Mouse (Mus musculus) gastrocnemius, adult 2 months (tissue): Measurements from ENCODE around the gene Gm11492. TPM values are rescaled to one million over a fixed set of nuclear protein-coding genes. Genes with fewer than 3 reads are reported as not detected.

Experiments used
- DNase-seq: peaks from one replicate; pipeline ENCODE4 v3.0.0; 2022
- H3K27ac ChIP-seq: fragments of 200-600 bp; 2 replicates; pipeline ENCODE4 v1.8.1; 2022; ENCODE audit warnings: mild to moderate bottlenecking
- H3K4me3 ChIP-seq: fragments of 200-600 bp; 2 replicates; pipeline ENCODE4 v1.8.1; 2022; ENCODE audit warnings: mild to moderate bottlenecking, moderate library complexity
- CTCF ChIP-seq: fragments of 200-600 bp; IDR thresholded peaks from 2 replicates; pipeline ENCODE4 v1.8.1; 2022; ENCODE audit warnings: antibody characterized with exemption, mild to moderate bottlenecking, moderate library complexity
- intact Hi-C: fragments of 180-260 bp; cut with DNase I; formaldehyde crosslinking; loops from one replicate; pipeline ENCODE4 v1.15.1; 2025
- total RNA-seq, 2 experiments: library from RNA; stranded (reverse); gene quantifications; 2 replicates each; pipeline ENCODE4 v1.2.3; 2021

Gene Gm11492
- total RNA-seq, 2 experiments from 2014 or later: not detected

GRCm38 (mm10) chr11:87568255-87568953 is 2.0 kb downstream of the Gm11492 start, which contains the start of gene Sept4:
TSS of gene Sept4 (plus strand) at chr11:87568903.
- intact Hi-C loops: no loop called here
- no peak for TF ChIP-seq CTCF
- H3K27ac ChIP-seq: no peak within 1 kb of the TSS

DNA sequence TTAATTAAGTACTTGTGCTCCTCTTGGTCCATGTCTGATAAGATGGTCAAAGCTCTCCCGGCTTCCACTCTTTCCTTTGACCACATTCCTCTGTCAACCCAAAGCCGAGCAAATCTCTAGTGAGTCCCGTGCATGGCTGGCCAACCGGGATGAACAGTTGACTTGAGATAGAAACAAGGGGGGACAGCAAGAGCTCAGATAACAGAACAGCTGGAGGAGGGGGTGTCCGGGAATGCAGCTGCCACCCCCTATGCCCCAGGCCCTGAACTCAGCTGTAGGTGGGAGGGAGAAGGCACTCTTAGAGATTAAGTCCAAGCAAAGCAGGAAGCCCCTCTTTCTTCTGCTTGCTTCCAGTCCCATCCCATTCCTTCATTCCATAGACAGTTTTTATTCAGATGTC is 4.3 kb downstream of the Gm11492 start:
- Histone ChIP-seq H3K4me3 (no peak overlapping the region), H3K27ac (peak overlapping the region; percentile 71; the same call in 1 of the 2 replicates)
- intact Hi-C loops: no loop called here
- no peak for DNase-seq
- no peak for TF ChIP-seq CTCF

More at GRCm38 (mm10) chr11:87568255-87568953, 2.0 kb downstream of the Gm11492 start, which contains the start of gene Sept4:
- DNase-seq: no peak
- H3K4me3 ChIP-seq: no peak within 1 kb of the TSS

DNA sequence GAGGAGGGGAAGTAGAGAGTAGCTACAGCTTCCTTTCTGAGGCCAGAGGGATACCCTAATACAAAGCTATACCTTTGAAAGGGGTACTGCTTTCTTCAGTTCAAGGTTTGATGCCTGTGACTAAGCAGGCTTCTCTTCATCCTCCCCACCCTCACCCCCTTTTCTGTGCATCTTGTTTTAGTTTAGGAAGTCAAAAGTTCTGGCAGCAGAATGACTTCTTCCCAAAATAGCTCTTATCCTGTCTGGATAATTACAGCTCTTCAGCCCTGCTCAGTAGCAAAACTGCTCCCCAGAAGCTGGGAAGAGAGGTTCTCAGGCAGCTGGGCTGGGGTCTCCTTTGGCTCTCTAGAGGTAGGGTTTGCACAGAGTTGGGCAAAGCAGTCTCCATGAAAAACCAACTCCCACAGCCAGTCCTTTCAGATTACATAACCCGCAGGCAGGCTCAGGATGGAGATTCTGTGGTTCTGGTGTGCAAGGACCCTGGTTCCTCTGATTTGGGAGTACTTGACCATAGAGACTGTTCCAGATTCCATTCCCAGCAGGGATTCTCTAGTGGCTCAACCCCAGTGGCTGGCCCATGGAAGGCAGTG is 5.0 kb downstream of the Gm11492 start:
- no peak for TF ChIP-seq CTCF
- Histone ChIP-seq H3K27ac (peak overlapping the region; percentile 71), H3K4me3 (no peak overlapping the region)
- intact Hi-C loops: no loop called here
- DNase-seq: no peak

DNA sequence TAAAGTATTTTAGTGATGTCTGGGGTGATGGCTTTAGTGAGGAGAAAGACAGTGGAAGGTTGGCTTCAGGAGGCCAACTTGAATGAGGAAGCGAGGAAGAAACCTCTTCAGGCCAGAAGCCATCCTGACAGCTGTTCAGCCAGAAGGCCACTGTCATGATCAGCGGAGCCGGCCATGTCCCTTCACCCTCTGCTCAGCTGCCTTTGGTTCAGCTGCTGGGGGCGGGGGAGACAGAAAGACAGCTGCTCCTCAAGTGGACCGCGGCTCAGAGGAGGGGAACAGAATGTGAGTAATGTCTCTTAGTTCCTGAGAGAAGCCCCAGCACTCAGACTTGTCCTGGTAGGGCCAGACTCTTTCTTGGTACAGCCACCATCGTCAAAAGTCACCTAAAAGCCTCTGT is 7.3 kb downstream of the Gm11492 start:
- H3K27ac ChIP-seq: no peak overlapping the region
- DNase-seq: no peak
- no peak overlapping the region for H3K4me3 ChIP-seq
- no peak for TF ChIP-seq CTCF
- intact Hi-C loops: no loop called here

GRCm38 (mm10) chr11:87574520-87575180 is 8.2 kb downstream of the Gm11492 start:
- H3K27ac ChIP-seq: no peak overlapping the region
- no peak for TF ChIP-seq CTCF
- intact Hi-C loops: no loop called here
- DNase-seq: no peak
- H3K4me3 ChIP-seq: no peak overlapping the region

DNA sequence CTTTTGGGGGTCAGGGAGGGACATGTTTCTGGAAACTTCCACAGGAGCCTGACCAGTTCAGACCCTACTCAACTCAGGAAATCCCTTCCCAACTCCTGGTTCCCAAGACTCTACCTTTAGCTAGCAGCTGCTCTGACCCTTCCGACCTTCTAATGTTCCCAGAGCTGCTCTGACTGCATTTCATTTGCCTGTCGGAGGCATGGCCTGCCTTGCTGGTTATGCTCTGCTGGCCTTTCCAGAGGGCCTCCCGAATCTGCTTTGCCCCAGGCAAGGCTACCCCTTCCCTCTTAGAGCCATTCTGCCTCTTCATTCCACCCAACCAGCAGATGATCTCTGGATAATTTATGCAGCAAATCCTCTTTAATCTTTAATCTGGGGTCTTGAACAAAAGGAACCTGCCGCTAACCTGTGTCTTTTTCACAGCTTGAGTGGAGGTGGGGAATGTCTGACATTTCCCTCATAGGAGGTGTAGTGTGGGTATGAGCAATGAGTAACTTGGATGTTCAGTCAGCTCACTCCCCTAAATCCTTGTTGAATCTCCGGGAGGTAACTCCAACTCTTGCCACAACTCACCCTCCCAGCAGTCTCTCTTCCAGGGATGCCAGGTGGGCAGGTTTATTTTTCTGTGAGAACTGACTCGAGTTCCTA is 11.3 kb downstream of the Gm11492 start:
- Histone ChIP-seq H3K27ac (peak overlapping the region; percentile 91), H3K4me3 (peak overlapping the region; percentile 92)
- intact Hi-C loops: no loop called here
- no peak for TF ChIP-seq CTCF
- no peak for DNase-seq

DNA sequence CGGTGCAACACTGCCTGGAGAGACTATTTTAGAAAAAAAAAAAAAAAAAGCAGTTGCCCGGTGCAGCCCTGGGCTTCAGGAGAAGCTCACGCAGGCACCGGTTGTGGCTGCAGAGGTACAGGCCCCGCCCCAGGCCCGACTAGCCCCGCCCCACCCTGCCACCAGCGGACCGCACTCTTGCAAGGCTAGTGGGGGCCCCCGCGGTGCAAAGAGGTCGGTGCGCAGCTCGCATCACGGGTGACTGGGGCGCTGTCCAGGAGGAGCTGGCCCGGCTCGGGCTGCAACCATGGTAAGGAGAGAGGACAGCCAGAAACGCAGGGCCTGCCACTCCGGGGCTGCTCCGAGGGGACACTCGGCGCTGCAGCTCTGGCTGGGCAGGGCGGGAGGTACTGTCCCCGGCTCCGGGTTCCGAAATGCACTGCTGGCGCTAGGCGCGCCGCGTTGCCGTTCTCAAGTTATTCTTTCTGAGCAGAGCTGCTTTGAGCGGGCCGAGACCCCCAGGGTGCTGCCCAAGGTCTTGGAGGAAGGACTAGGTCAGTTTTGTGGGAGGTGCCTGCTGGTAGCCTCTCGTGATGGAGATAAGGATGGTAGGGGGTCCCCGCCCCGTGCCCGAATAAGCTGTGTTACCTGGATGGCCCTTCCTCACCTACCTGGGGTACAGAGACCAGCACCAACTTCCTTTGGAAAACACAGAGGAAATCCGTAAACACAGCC is 12.0 kb downstream of the Gm11492 start:
- intact Hi-C loops: no loop called here
- peak overlapping the region; percentile 92 for H3K4me3 ChIP-seq
- DNase-seq: peak; percentile 86
- TF ChIP-seq CTCF: no peak
- H3K27ac ChIP-seq: peak overlapping the region; percentile 91

- no peak for TF ChIP-seq CTCF
- peak overlapping the region; percentile 91 for H3K27ac ChIP-seq
- H3K4me3 ChIP-seq: peak overlapping the region; percentile 92
- no peak for DNase-seq
- intact Hi-C loops: no loop called here
Observed at GRCm38 (mm10) chr11:87578963-87579601, 12.6 kb downstream of the Gm11492 start.

DNA sequence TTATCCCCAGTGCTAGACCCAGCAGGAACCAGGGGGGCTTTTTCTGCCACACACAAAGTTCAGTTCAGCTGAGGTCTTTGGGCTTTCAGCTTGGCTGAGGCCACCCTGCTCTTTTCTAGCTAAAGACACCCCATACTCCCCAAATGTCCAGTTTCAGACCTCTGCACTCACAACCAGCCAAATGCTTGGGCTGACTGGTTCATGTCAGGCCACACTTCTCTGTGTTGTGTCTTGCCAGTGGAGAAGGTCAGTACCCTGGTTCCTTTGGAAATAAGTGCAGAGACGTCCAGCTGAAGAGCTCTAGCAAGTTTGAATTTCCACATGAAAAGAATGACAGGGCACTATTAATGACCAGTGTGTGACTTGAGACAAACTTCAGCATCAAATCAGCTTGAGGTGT is 13.3 kb downstream of the Gm11492 start:
- DNase-seq: no peak
- intact Hi-C loops: no loop called here
- Histone ChIP-seq H3K27ac (peak overlapping the region; percentile 91), H3K4me3 (peak overlapping the region; percentile 92)
- TF ChIP-seq CTCF: no peak

DNA sequence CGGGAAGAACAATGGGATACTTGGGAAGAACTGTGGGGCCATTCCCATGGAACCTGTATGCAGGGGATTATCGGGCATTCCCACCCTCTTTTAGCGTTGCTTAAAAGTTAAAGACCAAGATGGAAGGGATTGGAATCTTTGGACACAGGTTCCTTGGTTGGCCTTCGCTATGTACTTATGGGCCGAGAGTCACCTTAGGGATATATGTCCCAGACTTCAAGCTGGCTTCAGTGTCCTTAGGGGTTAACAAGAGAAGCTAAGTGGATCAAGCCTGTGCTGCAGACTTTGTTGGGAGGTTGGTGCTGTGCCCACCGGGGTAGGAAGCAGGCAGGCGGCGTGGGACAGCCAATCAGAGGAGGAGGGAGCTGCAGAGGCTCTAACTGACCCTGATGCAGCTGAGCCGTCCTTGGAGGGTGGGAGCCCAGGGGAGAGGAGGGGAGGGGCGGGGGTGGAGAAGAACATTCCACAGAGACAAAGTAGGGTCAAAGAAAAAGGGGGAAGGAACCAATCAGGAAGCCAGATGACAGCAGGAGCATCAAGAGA is 14.2 kb downstream of the Gm11492 start:
- intact Hi-C loops: no loop called here

DNA sequence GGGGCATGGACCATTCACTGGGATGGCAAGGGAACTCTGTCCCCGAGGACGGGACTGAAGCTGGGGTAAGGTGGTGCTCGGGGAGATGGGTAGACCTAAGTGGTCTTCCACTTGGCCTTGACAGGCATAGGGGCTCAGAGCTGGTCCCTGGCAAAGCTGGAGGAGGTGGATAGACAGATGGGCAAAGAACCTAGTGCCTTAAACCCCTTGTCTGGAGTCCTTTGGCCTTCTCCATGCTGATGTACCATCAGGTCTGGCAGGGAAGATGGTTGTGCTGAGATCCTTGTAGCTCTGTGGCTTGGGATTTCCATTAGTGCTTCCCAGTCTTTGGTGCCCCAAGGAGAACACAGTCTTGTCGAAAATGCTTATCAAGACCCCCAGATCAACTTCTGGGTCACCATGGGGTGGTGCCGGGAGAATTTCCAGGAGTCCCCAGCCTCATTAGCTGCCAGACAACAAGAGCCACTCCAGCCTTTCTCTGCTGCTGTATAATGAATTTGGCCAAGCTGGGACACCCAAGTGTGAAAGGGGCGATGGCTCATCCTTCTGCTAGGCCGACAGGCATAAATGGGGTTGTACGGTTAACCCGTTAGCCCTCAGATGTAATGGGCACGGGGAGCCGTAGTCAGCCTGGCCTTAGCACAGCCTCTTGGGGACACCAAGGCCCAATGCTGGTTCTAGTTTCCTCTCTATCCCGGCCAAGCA is 14.9 kb downstream of the Gm11492 start:
- TF ChIP-seq CTCF: no peak
- H3K4me3 ChIP-seq: peak overlapping the region; percentile 92
- intact Hi-C loops: no loop called here
- DNase-seq: no peak
- peak overlapping the region; percentile 53 for H3K27ac ChIP-seq

More for the DNA sequence above, 14.2 kb downstream of the Gm11492 start:
- Histone ChIP-seq H3K27ac (peak overlapping the region; percentile 91), H3K4me3 (peak overlapping the region; percentile 92)
- TF ChIP-seq CTCF: no peak
- DNase-seq: no peak
